ENCODE assay signal across 8 mouse cellular contexts in the genomic region with DNA sequence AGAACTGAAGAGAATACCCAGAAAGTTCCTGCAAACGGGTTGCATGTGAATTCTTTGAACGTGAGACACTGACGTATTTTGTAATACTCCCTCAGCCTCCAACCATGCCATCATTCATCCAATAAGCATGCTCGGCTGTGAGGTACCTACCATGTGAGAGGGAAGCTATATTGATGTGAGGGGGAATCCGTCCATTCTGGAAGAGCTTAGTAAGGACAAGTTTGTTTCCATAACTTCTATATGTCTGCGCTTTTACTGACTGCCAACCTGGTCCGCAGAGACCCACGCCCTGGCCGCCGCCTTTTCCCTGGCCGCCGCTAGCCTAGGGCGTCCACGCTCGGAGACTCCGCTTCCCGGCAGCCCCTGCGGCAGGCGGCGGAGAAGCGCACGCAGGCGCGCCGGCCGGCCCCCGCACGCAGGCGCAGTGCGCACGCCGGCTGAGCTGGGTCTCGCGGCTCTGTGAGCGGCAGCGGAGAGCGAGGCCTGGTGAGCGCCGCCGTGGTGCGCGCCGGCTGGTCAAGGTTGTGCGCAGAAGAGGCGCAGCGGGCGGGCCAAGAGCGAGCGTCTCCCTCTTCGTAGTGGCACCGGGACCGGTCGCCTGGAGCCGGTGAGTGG. TPM values are rescaled to one million over a fixed set of nuclear protein-coding genes. Genes with fewer than 3 reads are reported as not detected.
DNase-seq lines count a peak whose midpoint lies in the region; ATAC-seq and TF ChIP-seq lines count a peak whose summit lies in the region.

No protein-coding gene starts in this region.

- H3K4me3 ChIP-seq in ES-Bruce4 (ENCODE audit: low read depth, low read length) = peak overlapping the region; percentile 92
- H3K4me3 ChIP-seq in forebrain, embryonic 14.5 days (ENCODE audit: low read depth, low read length) = peak overlapping the region; percentile 84
- H3K4me3 ChIP-seq in neural tube, embryonic 15.5 days (replicated peaks) = peak overlapping the region; percentile 65

- no peak for TF ChIP-seq EP300 in ES-Bruce4 (IDR thresholded peaks at IDR 0.05; ENCODE audit: insufficient read depth, low read depth, low read length)

- peak; percentile 79 for TF ChIP-seq POLR2A in ES-Bruce4 (IDR thresholded peaks at IDR 0.05; ENCODE audit: insufficient read depth, low read length)

- peak; percentile 94 for ATAC-seq in cerebellum, adult (ENCODE audit: insufficient number of reproducible peaks, low FRiP score, low TSS enrichment)
- ATAC-seq in forebrain, embryonic 14.5 days = peak; percentile 96
- ATAC-seq in neural tube, embryonic 15.5 days (ENCODE audit: low FRiP score) = peak; percentile 96

- H3K9me3 ChIP-seq in ES-Bruce4 (replicated peaks; ENCODE audit: control insufficient read depth, insufficient read depth, low read length, poor library complexity, severe bottlenecking) = no peaks in the 10 kb centered on the region
- peaks cover 4% of the 10 kb centered on the region; the same call in 1 of the 2 replicates for H3K9me3 ChIP-seq in forebrain, embryonic 14.5 days (replicated peaks; ENCODE audit: control insufficient read depth, low read length)
- 0 out of 2 replicates have a peak, but pooled peaks cover 3% of the 10 kb centered on the region for H3K9me3 ChIP-seq in neural tube, embryonic 15.5 days (replicated peaks)

- H3K27ac ChIP-seq in ES-Bruce4 (ENCODE audit: insufficient read depth, low read length) = peak overlapping the region; percentile 85
- peak overlapping the region; percentile 99 for H3K27ac ChIP-seq in forebrain, embryonic 14.5 days (ENCODE audit: low read depth, low read length)
- H3K27ac ChIP-seq in neural tube, embryonic 15.5 days (replicated peaks) = peak overlapping the region; percentile 96

- H3K9ac ChIP-seq in ES-Bruce4 (ENCODE audit: low read depth, poor library complexity, severe bottlenecking) = peak overlapping the region; percentile 97
- H3K9ac ChIP-seq in forebrain, embryonic 14.5 days (ENCODE audit: low read length) = peak overlapping the region; percentile 92
- H3K9ac ChIP-seq in neural tube, embryonic 15.5 days (replicated peaks) = peak overlapping the region; percentile 69

- H3K27me3 ChIP-seq in ES-Bruce4 (ENCODE audit: control insufficient read depth, insufficient read depth, low read length, poor library complexity, severe bottlenecking) = no peaks in the 10 kb centered on the region
- peaks cover 4% of the 10 kb centered on the region; the same call in 1 of the 2 replicates for H3K27me3 ChIP-seq in forebrain, embryonic 14.5 days (replicated peaks; ENCODE audit: control insufficient read depth, insufficient read depth, low read length)
- H3K27me3 ChIP-seq in neural tube, embryonic 15.5 days (replicated peaks) = 0 out of 2 replicates have a peak, but pooled peaks cover 7% of the 10 kb centered on the region

- no peak for TF ChIP-seq CTCF in ES-Bruce4 (IDR thresholded peaks at IDR 0.05; ENCODE audit: low read depth, low read length)

- H3K4me1 ChIP-seq in ES-Bruce4 (ENCODE audit: control insufficient read depth, insufficient read depth, low read length) = peaks cover 2% of the 10 kb centered on the region
- no peaks in the 10 kb centered on the region; the same call in 1 of the 2 replicates for H3K4me1 ChIP-seq in forebrain, embryonic 14.5 days (ENCODE audit: control insufficient read depth, insufficient read depth, low read length)
- peaks cover 28% of the 10 kb centered on the region for H3K4me1 ChIP-seq in neural tube, embryonic 15.5 days

- intact Hi-C loops in heart, postnatal 14 days (cut with DNase I) = loop anchor here (5.0 kb wide), 1 partner anchor 84 kb away; no protein-coding TSS in a partner anchor

- DNase-seq in forebrain, embryonic 14.5 days (ENCODE audit: low spot score) = peak; percentile 96
- peak; percentile 95 to 97 for DNase-seq in heart, postnatal 14 days
- DNase-seq in layer of hippocampus, adult 11-12 months (ENCODE audit: low spot score) = peak; percentile 89
- peak; percentile 89 to 92 for DNase-seq in lung, adult 18-20 months
- peak; percentile 93 for DNase-seq in testis, postnatal 14 days (ENCODE audit: low spot score)

- WGBS in forebrain, embryonic 14.5 days = under 1% methylated on average over 44 of the region's 54 CpGs
- under 1% methylated on average over 52 of the region's 54 CpGs for WGBS in neural tube, embryonic 15.5 days

- no peaks in the 10 kb centered on the region for H3K36me3 ChIP-seq in ES-Bruce4 (ENCODE audit: control insufficient read depth, insufficient read depth, low read length, poor library complexity, severe bottlenecking)
- no peaks in the 10 kb centered on the region for H3K36me3 ChIP-seq in forebrain, embryonic 14.5 days (ENCODE audit: control insufficient read depth, insufficient read depth, low read length)
- no peaks in the 10 kb centered on the region for H3K36me3 ChIP-seq in neural tube, embryonic 15.5 days

- peak overlapping the region; percentile 66 for H3K4me2 ChIP-seq in forebrain, embryonic 14.5 days (ENCODE audit: low read length)
- H3K4me2 ChIP-seq in neural tube, embryonic 15.5 days = peak overlapping the region; percentile 67

RNA-seq across cellular contexts. Expression of gene Kpna1, which starts 4.5 kb away (rescaled TPM):
- polyA plus RNA-seq in ES-Bruce4 (2011; ENCODE audit: insufficient read depth, insufficient read length, low read depth, missing spikeins) = 93.0 and 103 TPM in 2 replicates
- 85.2 and 90.2 TPM in 2 replicates for polyA plus RNA-seq in forebrain, embryonic 14.5 days (2014; fragmentation: Nextera tagmentation; extraction: Ambion mirVana)
- 10 to 100 TPM; 89.2 to 91.3 TPM for total RNA-seq in heart, postnatal 14 days (2021)
- polyA plus RNA-seq in neural tube, embryonic 15.5 days (2015; fragmentation: Nextera tagmentation; extraction: Ambion mirVana) = 61.3 and 65.6 TPM in 2 replicates

RNA-seq across cellular contexts. Expression of gene Dtx3l, which starts 44.1 kb away (rescaled TPM):
- polyA plus RNA-seq in ES-Bruce4 (2011; ENCODE audit: insufficient read depth, insufficient read length, low read depth, missing spikeins) = 11.2 and 12.1 TPM in 2 replicates
- 1.9 and 2.3 TPM in 2 replicates for polyA plus RNA-seq in forebrain, embryonic 14.5 days (2014; fragmentation: Nextera tagmentation; extraction: Ambion mirVana)
- total RNA-seq in heart, postnatal 14 days (2021) = 1 to 10 TPM; 9.4 to 9.9 TPM
- 1.4 and 6.1 TPM in 2 replicates for polyA plus RNA-seq in neural tube, embryonic 15.5 days (2015; fragmentation: Nextera tagmentation; extraction: Ambion mirVana)

RNA-seq across cellular contexts. Expression of gene Parp9, which starts 44.7 kb away (rescaled TPM):
- polyA plus RNA-seq in ES-Bruce4 (2011; ENCODE audit: insufficient read depth, insufficient read length, low read depth, missing spikeins) = 22.0 and 22.5 TPM in 2 replicates
- 2.5 and 3.1 TPM in 2 replicates for polyA plus RNA-seq in forebrain, embryonic 14.5 days (2014; fragmentation: Nextera tagmentation; extraction: Ambion mirVana)
- 10 to 100 TPM; 11.5 to 13.0 TPM for total RNA-seq in heart, postnatal 14 days (2021)
- 2.0 and 7.8 TPM in 2 replicates for polyA plus RNA-seq in neural tube, embryonic 15.5 days (2015; fragmentation: Nextera tagmentation; extraction: Ambion mirVana)

RNA-seq across cellular contexts. Expression of gene Wdr5b, which starts 58.0 kb away (rescaled TPM):
- polyA plus RNA-seq in ES-Bruce4 (2011; ENCODE audit: insufficient read depth, insufficient read length, low read depth, missing spikeins) = 0.88 and 1.5 TPM in 2 replicates
- 17.6 and 17.7 TPM in 2 replicates for polyA plus RNA-seq in forebrain, embryonic 14.5 days (2014; fragmentation: Nextera tagmentation; extraction: Ambion mirVana)
- 1 to 10 TPM; 2.8 to 3.3 TPM for total RNA-seq in heart, postnatal 14 days (2021)
- 12.0 and 12.4 TPM in 2 replicates for polyA plus RNA-seq in neural tube, embryonic 15.5 days (2015; fragmentation: Nextera tagmentation; extraction: Ambion mirVana)

Comparison
In these comparisons a context has a peak if more than half of its experiments do, and no peak if none do; other contexts are left out.
1. Peak in every context shown above with its lines: DNase-seq, ATAC-seq, H3K4me3 ChIP-seq and H3K27ac ChIP-seq.